Mouse (Mus musculus) lung, adult 2 months (tissue): ENCODE data around the gene Cd2.
A peak's percentile ranks its signal among the peaks of the same experiment; 100 is the strongest.

Experiments used
- CTCF ChIP-seq: fragments of 200-500 bp; IDR thresholded peaks from 2 replicates; pipeline ENCODE4 v1.5.1; 2011; ENCODE audit warnings: mild to moderate bottlenecking, low read length, control low read depth; ENCODE audit not compliant: insufficient read depth
- POLR2A ChIP-seq: fragments of 200-500 bp; IDR thresholded peaks from 2 replicates; pipeline ENCODE4 v1.6.1; 2011; ENCODE audit warnings: low read depth, mild to moderate bottlenecking, control low read depth, low read length, borderline replicate concordance; ENCODE audit errors: extremely low read depth

DNA sequence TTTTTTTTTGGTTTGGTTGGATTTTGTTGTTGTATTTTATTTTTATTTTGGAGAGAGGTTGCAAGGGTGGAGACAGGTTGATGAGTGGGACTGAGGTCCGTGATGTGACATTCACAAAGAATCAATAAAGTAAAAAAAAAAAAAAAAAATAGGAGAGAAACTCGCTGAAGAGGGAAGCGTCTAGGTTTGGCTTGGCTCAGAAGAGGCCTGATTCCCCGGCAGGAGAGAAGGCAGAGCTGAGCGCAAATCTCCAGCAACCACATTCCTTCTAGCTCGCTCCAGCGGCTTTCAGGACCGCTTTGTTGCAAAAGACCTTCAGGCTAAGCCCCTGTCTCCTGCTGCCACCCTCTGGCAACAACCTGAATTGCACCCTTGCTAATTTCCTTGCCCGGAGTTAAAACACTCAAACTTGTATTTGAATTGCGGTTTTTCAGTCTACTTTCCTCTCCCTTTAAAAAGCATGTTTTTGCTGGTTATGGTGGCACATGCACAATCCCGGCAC, 7.7 kb upstream of the Cd2 start:
- peak; percentile 99 for TF ChIP-seq CTCF
- TF ChIP-seq POLR2A: no peak
